Mouse (Mus musculus): Measurements from ENCODE around the gene Tmem43.

GRCm38 (mm10) chr6:91493053-91493452 is 19.6 kb downstream of the Tmem43 start:
- TF ChIP-seq CTCF (IDR thresholded peaks at IDR 0.05; ENCODE audit: low read depth) (no peak), EP300 (IDR thresholded peaks at IDR 0.05; ENCODE audit: low read depth) (no peak)
